Mouse (Mus musculus) cortical plate, adult 2 months (tissue): ENCODE measurements around the gene Timm17b. TPM values are rescaled to one million over a fixed set of nuclear protein-coding genes. Genes with fewer than 3 reads are reported as not detected.

Experiments
- H3K27ac ChIP-seq: fragments of 200-500 bp; 2 replicates; pipeline ENCODE4 v1.5.1; 2012; ENCODE audit warnings: low read length, control low read depth, inconsistent platforms; ENCODE audit not compliant: insufficient read depth
- H3K4me1 ChIP-seq: fragments of 200-500 bp; 2 replicates; pipeline ENCODE4 v1.6.1; 2011; ENCODE audit warnings: low read length; ENCODE audit not compliant: control insufficient read depth, insufficient read depth
- H3K4me3 ChIP-seq: fragments of 200-500 bp; 2 replicates; pipeline ENCODE4 v1.5.1; 2011; ENCODE audit warnings: mild to moderate bottlenecking, low read length, control low read depth; ENCODE audit not compliant: insufficient read depth
- CTCF ChIP-seq: fragments of 200-500 bp; IDR thresholded peaks from 2 replicates; pipeline ENCODE4 v1.5.1; 2011; ENCODE audit warnings: mild to moderate bottlenecking, control low read depth, low read length; ENCODE audit not compliant: insufficient read depth; ENCODE audit errors: extremely low read depth
- POLR2A ChIP-seq: fragments of 200-500 bp; IDR thresholded peaks from 2 replicates; pipeline ENCODE4 v1.6.1; 2011; ENCODE audit warnings: mild to moderate bottlenecking, low read length, control low read depth; ENCODE audit not compliant: insufficient read depth; ENCODE audit errors: extremely low read depth
- polyA plus RNA-seq: library from polyadenylated mRNA; depleted of rRNA; stranded (reverse); fragments of >200 nt; gene quantifications from 2 replicates; pipeline ENCODE4 v1.2.3, GENCODE M21; 2012; rRNA removed

The Timm17b gene
- polyA plus RNA-seq, 1 experiment: 18.5 TPM

DNA sequence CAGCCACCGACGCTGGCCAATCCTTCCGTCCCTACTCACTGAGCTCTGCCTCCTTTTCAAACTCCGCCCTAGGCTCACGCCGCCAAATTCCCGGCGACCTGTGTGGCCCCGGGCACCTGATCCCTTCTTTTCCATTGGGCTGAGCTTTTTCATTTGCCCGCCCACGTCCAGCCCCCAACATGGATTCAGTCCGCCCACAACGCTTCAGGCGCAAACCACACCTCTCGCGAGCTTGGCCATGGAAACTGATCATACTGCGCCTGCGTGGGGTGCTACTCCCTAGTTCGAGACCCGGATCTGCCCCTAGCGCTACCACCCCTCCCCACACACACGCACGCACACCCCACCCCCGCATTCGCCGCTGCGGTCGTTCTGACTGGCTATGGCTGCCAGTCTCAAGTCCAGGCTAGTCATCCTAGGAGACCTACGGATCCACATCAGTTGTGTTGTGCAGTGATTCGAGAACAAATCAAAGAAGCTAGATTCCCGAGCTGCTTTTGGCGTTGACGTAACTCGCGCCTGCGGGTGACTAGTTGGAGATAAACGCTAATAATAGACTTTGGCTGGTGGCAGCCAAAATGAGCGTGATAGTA, 48.8 kb downstream of the Timm17b start:
- no peak for TF ChIP-seq CTCF
- TF ChIP-seq POLR2A: 0 out of 2 replicates have a peak, but pooled peaks have one; percentile 35
- Histone ChIP-seq H3K4me3 (peak overlapping the region; percentile 48), H3K27ac (peak overlapping the region; percentile 38; the same call in 1 of the 2 replicates), H3K4me1 (0 out of 2 replicates have a peak, but pooled peaks cover 2% of the 10 kb centered on the region)

DNA sequence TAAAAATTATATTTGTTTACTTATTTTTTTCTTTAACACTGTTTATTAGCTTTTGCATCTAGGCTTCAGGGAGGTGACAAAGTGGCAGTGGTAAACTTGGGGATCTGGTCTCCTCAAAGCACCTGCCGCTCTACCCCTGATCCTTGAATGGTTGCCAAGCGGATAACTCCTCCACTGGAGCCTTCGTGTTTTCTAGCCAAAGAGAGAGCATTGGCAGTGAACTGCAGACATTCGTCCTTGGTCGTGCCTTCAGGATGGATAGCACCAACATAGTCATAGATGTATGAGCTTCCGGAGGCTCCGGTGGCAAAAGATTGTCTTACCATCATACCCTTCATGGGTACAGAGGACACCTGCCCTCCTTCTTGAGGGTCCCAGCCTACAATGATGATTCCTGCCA, 50.9 kb downstream of the Timm17b start:
- H3K4me1 ChIP-seq: 0 out of 2 replicates have a peak, but pooled peaks cover 2% of the 10 kb centered on the region
- no peak overlapping the region for H3K27ac ChIP-seq
- TF ChIP-seq POLR2A (no peak), CTCF (no peak)
- no peak overlapping the region for H3K4me3 ChIP-seq

Other genes with a start within 250 kb of the Timm17b start
- 2.1 and 2.5 TPM in 2 replicates for gene Prickle3, start 242.1 kb upstream of the Timm17b start, polyA plus RNA-seq
- gene Plp2, start 228.0 kb upstream of the Timm17b start, polyA plus RNA-seq: 14.5 and 16.3 TPM in 2 replicates
- gene Magix, start 218.1 kb upstream of the Timm17b start, polyA plus RNA-seq: 0.96 and 1.2 TPM in 2 replicates
- 26.7 and 28.3 TPM in 2 replicates for gene Gpkow, start 202.2 kb upstream of the Timm17b start, polyA plus RNA-seq
- gene Wdr45, start 185.0 kb upstream of the Timm17b start, polyA plus RNA-seq: 77.0 and 84.9 TPM in 2 replicates
- gene Gm45208, start 177.1 kb upstream of the Timm17b start, polyA plus RNA-seq: 0.46 TPM in 1 of 2 replicates, not detected in the other
- 131 and 135 TPM in 2 replicates for gene Praf2, start 170.9 kb upstream of the Timm17b start, polyA plus RNA-seq
- gene Ccdc120, start 148.5 kb upstream of the Timm17b start, polyA plus RNA-seq: 23.2 and 23.9 TPM in 2 replicates
- 20.6 and 21.4 TPM in 2 replicates for gene Tfe3, start 136.8 kb upstream of the Timm17b start, polyA plus RNA-seq
- gene Gripap1, start 109.6 kb upstream of the Timm17b start, polyA plus RNA-seq: 106 and 115 TPM in 2 replicates
- 7.6 and 7.9 TPM in 2 replicates for gene Kcnd1, start 77.1 kb upstream of the Timm17b start, polyA plus RNA-seq
- 46.4 and 49.1 TPM in 2 replicates for gene Otud5, start 58.0 kb upstream of the Timm17b start, polyA plus RNA-seq
- 52.5 and 53.8 TPM in 2 replicates for gene Pim2, start 21.1 kb upstream of the Timm17b start, polyA plus RNA-seq
- gene Slc35a2, start 15.3 kb upstream of the Timm17b start, polyA plus RNA-seq: 50.2 and 52.7 TPM in 2 replicates
- 137 and 157 TPM in 2 replicates for gene Pqbp1, start 88 bp upstream of the Timm17b start, polyA plus RNA-seq
- gene Gm10491, start 8.5 kb downstream of the Timm17b start, polyA plus RNA-seq: not detected in 2 replicates
- gene Gm10490, start 10.2 kb downstream of the Timm17b start, polyA plus RNA-seq: not detected in 2 replicates
- 580 and 602 TPM in 2 replicates for gene Pcsk1n, start 20.5 kb downstream of the Timm17b start, polyA plus RNA-seq
- not detected in 2 replicates for gene Eras, start 29.2 kb downstream of the Timm17b start, polyA plus RNA-seq
- gene Hdac6, start 48.5 kb downstream of the Timm17b start, polyA plus RNA-seq: 70.7 and 78.0 TPM in 2 replicates
- gene Gata1, start 78.7 kb downstream of the Timm17b start, polyA plus RNA-seq: not detected in 2 replicates
- 0.65 and 1.1 TPM in 2 replicates for gene Glod5, start 119.1 kb downstream of the Timm17b start, polyA plus RNA-seq
- gene Suv39h1, start 175.4 kb downstream of the Timm17b start, polyA plus RNA-seq: 25.5 and 26.1 TPM in 2 replicates
- 1.7 and 1.9 TPM in 2 replicates for gene Was, start 191.1 kb downstream of the Timm17b start, polyA plus RNA-seq
- 203 and 219 TPM in 2 replicates for gene Wdr13, start 233.5 kb downstream of the Timm17b start, polyA plus RNA-seq
- 193 and 207 TPM in 2 replicates for gene Rbm3, start 246.5 kb downstream of the Timm17b start, polyA plus RNA-seq